8 mouse cellular contexts compared by ENCODE assay signal in the genomic region with DNA sequence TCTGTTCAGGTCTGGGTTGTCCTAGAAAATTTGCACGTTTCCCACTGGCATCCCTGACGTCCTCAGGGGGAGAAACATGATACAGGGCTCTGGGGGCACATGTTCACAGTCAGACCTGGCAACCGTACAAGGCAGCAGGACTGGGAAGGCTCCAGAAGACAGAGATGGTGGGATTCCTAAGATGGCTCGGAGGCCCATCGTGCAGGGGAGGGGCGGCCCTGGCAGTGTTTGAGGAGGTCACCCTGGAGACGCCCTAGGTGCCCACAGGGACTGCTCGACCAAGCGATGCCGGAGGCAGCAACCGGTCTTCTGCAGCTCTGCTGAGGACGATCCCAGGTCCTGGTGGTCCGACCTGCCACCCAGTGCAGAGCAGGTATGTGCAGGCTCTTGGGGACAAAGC. TPM values are rescaled to one million over a fixed set of nuclear protein-coding genes. Genes with fewer than 3 reads are reported as not detected.
DNase-seq lines count a peak whose midpoint lies in the region; ATAC-seq and TF ChIP-seq lines count a peak whose summit lies in the region.

A gene (plus strand): TSS at position 167 of the 400 bp plus-strand sequence.

- intact Hi-C loops in heart, postnatal 25 days (cut with DNase I): no loop called here

- peak within 1 kb of the TSS; percentile 47 for H3K4me3 ChIP-seq in heart, embryonic 16.5 days (ENCODE audit: low read length)
- H3K4me3 ChIP-seq in liver, postnatal 0 days (ENCODE audit: low read depth, low read length): peak within 1 kb of the TSS; percentile 24

- WGBS in heart, embryonic 16.5 days: under 1% methylated on average over 13 of the region's 13 CpGs
- 3% methylated on average over 13 of the region's 13 CpGs for WGBS in liver, postnatal 0 days (ENCODE audit: insufficient replicate concordance)

- no peak within 1 kb of the TSS for H3K27ac ChIP-seq in heart, embryonic 16.5 days (ENCODE audit: low read length)
- no peak within 1 kb of the TSS for H3K27ac ChIP-seq in liver, postnatal 0 days (ENCODE audit: low read depth)

- H3K27me3 ChIP-seq in heart, embryonic 16.5 days (ENCODE audit: control insufficient read depth, insufficient read depth, low read length): peaks cover 12% of the 10 kb centered on the region
- no peaks in the 10 kb centered on the region for H3K27me3 ChIP-seq in liver, postnatal 0 days (ENCODE audit: insufficient read depth, low read length)

- H3K36me3 ChIP-seq in heart, embryonic 16.5 days (ENCODE audit: control insufficient read depth, insufficient read depth): no peaks in the 10 kb centered on the region
- H3K36me3 ChIP-seq in liver, postnatal 0 days (replicated peaks; ENCODE audit: insufficient read depth, low read length): no peaks in the 10 kb centered on the region

- peaks cover 4% of the 10 kb centered on the region for H3K4me1 ChIP-seq in heart, embryonic 16.5 days (ENCODE audit: control insufficient read depth, insufficient read depth, low read length)
- peaks cover 5% of the 10 kb centered on the region for H3K4me1 ChIP-seq in liver, postnatal 0 days (ENCODE audit: insufficient read depth)

- no peak for TF ChIP-seq CTCF in liver, postnatal 0 days (IDR thresholded peaks at IDR 0.05; ENCODE audit: low read depth)

- DNase-seq in heart, adult 11 months: peak; percentile 86
- no peak for DNase-seq in heart, postnatal 25 days (ENCODE audit: low spot score)
- no peak for DNase-seq in thymus, postnatal 0 days (ENCODE audit: low spot score)
- no peak for DNase-seq in thymus, postnatal 25 days
- DNase-seq in liver, postnatal 0 days: no peak
- peak; percentile 67 for DNase-seq in retina, postnatal 1 day
- DNase-seq in urinary bladder, postnatal 25 days (ENCODE audit: low spot score): no peak

- H3K4me2 ChIP-seq in heart, embryonic 16.5 days (ENCODE audit: low read depth, low read length): peak within 1 kb of the TSS; percentile 61
- H3K4me2 ChIP-seq in liver, postnatal 0 days (ENCODE audit: low read depth, low read length): peak within 1 kb of the TSS; percentile 57

- TF ChIP-seq EP300 in liver, postnatal 0 days (IDR thresholded peaks at IDR 0.05; ENCODE audit: low read depth): no peak

- peak within 1 kb of the TSS; percentile 16; the same call in 1 of the 2 replicates for H3K9ac ChIP-seq in heart, embryonic 16.5 days (ENCODE audit: low read length)
- no peak within 1 kb of the TSS for H3K9ac ChIP-seq in liver, postnatal 0 days (replicated peaks)

- peaks cover 4% of the 10 kb centered on the region for H3K9me3 ChIP-seq in heart, embryonic 16.5 days (replicated peaks; ENCODE audit: control insufficient read depth, low read length)
- peaks cover 4% of the 10 kb centered on the region; the same call in 1 of the 2 replicates for H3K9me3 ChIP-seq in liver, postnatal 0 days (ENCODE audit: low read length)

- 0 out of 2 replicates have a peak, but pooled peaks have one; percentile 28 for ATAC-seq in heart, embryonic 16.5 days (replicated peaks; ENCODE audit: extremely low read depth, insufficient read depth, low FRiP score)
- no peak for ATAC-seq in liver, postnatal 0 days

RNA-seq across cellular contexts. Expression of the gene that starts here (rescaled TPM):
- total RNA-seq in heart, postnatal 25 days (2021): not detected
- 52.0 and 62.1 TPM in 2 replicates for polyA plus RNA-seq in thymus, postnatal 0 days (2015; fragmentation: Nextera tagmentation; extraction: Ambion mirVana)
- 0.62 and 0.72 TPM in 2 replicates for polyA plus RNA-seq in heart, embryonic 16.5 days (2015; fragmentation: Nextera tagmentation; extraction: Ambion mirVana)
- not detected in 2 replicates for polyA plus RNA-seq in liver, postnatal 0 days (2015; fragmentation: Nextera tagmentation; extraction: Ambion mirVana)

Comparison
In these comparisons a context has a peak if more than half of its experiments do, and no peak if none do; other contexts are left out.
1. RNA of the gene that starts here (polyA plus RNA-seq): 52.0 to 62.1 TPM in thymus, postnatal 0 days; 0.62 to 0.72 TPM in heart, embryonic 16.5 days and not detected in liver, postnatal 0 days; every median in the first group is over 10 times any median in the second.
2. DNase-seq: peak in heart, adult 11 months (single experiment) and retina, postnatal 1 day (single experiment); none in heart, postnatal 25 days (single experiment), thymus, postnatal 0 days (single experiment), thymus, postnatal 25 days (single experiment), liver, postnatal 0 days (single experiment) and urinary bladder, postnatal 25 days (single experiment).
3. Peak in ATAC-seq, H3K4me3 ChIP-seq, H3K9ac ChIP-seq and H3K4me2 ChIP-seq in heart, embryonic 16.5 days; RNA of the gene not detected or under 1 TPM.